In the genomic region with DNA sequence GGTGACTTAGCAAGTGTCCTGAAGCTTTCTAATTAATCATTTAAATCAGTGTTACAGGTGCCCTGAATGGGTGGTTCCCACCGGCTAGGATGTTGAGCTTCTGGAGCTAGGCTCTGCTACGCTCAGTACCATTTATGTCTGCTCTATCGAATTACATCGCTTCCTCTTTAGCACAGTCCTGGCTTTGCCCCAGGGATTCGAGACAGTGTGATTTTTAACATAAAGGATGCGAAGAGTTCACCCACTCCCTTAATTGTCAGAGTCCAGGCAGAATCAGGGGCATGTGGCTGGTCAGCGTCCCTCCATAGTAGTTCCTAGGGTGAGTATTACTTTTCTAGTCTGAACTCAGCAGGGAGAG, we compare ENCODE assay signal across 8 mouse cellular contexts. TPM values are rescaled to one million over a fixed set of nuclear protein-coding genes. Genes with fewer than 3 reads are reported as not detected.
A peak's percentile ranks its signal among the peaks of the same experiment; 100 is the strongest.
DNase-seq lines count a peak whose midpoint lies in the region; ATAC-seq and TF ChIP-seq lines count a peak whose summit lies in the region.
"Had no signal": no experiment of that assay in that cellular context is flagged by ENCODE, and none has a peak within 500 bp of the region (broad histone marks: within the 10 kb centered on the region; RNA-seq: fewer than 3 reads in every experiment).

No protein-coding gene starts in this region.

- no peak for DNase-seq in lung, adult 2 months
- no peak for DNase-seq in left cerebral cortex, adult 11 months (ENCODE audit: low spot score)
- no peak for DNase-seq in layer of hippocampus, postnatal 36 days

- H3K36me3 ChIP-seq in lung, embryonic 15.5 days, result no peaks in the 10 kb centered on the region
- H3K36me3 ChIP-seq in forebrain, embryonic 16.5 days (ENCODE audit: control insufficient read depth, insufficient read depth), result no peaks in the 10 kb centered on the region
- H3K36me3 ChIP-seq in limb, embryonic 15.5 days, result no peaks in the 10 kb centered on the region

- no peak overlapping the region for H3K27ac ChIP-seq in lung, embryonic 15.5 days
- no peak overlapping the region for H3K27ac ChIP-seq in forebrain, embryonic 16.5 days (ENCODE audit: low read length)
- H3K27ac ChIP-seq in limb, embryonic 15.5 days, result no peak overlapping the region
- H3K27ac ChIP-seq in olfactory bulb, adult 2 months (ENCODE audit: insufficient read depth, low read depth, low read length), result peak overlapping the region; percentile 80; the same call in 1 of the 2 replicates

- H3K27me3 ChIP-seq in lung, embryonic 15.5 days, result no peaks in the 10 kb centered on the region; the same call in 1 of the 2 replicates
- H3K27me3 ChIP-seq in forebrain, embryonic 16.5 days (replicated peaks; ENCODE audit: control insufficient read depth, insufficient read depth, low read length), result no peaks in the 10 kb centered on the region
- H3K27me3 ChIP-seq in limb, embryonic 15.5 days, result no peaks in the 10 kb centered on the region

- no peak for ATAC-seq in lung, embryonic 15.5 days (ENCODE audit: borderline replicate concordance, extremely low read depth, low FRiP score, low TSS enrichment)
- no peak for ATAC-seq in forebrain, embryonic 16.5 days
- ATAC-seq in limb, embryonic 15.5 days (ENCODE audit: insufficient number of reproducible peaks, low FRiP score, low TSS enrichment, low read depth), result no peak
- ATAC-seq: activated CD4-positive, CD25-positive, alpha-beta regulatory T cell, adult 4 months had no signal

- 30% methylated on average over 7 of the region's 7 CpGs for WGBS in lung, embryonic 15.5 days
- WGBS in lung, adult 2 months, result 23% methylated on average over 7 of the region's 7 CpGs
- 18% methylated on average over 7 of the region's 7 CpGs for WGBS in forebrain, embryonic 16.5 days
- 7% methylated on average over 7 of the region's 7 CpGs for WGBS in limb, embryonic 15.5 days
- WGBS in olfactory bulb, adult 2 months, result 16% methylated on average over 7 of the region's 7 CpGs

- no peak for TF ChIP-seq CTCF in lung, adult 2 months (IDR thresholded peaks at IDR 0.05; ENCODE audit: insufficient read depth, low read length)
- TF ChIP-seq CTCF in olfactory bulb, adult 2 months (IDR thresholded peaks at IDR 0.05; ENCODE audit: insufficient read depth, low read depth, low read length), result no peak

- peaks cover 9% of the 10 kb centered on the region; the same call in 1 of the 2 replicates for H3K4me1 ChIP-seq in lung, embryonic 15.5 days
- H3K4me1 ChIP-seq in lung, adult 2 months (ENCODE audit: control insufficient read depth, insufficient read depth, low read length), result no peaks in the 10 kb centered on the region
- peaks cover 23% of the 10 kb centered on the region for H3K4me1 ChIP-seq in forebrain, embryonic 16.5 days (replicated peaks; ENCODE audit: control insufficient read depth, insufficient read depth, low read length)
- peaks cover 18% of the 10 kb centered on the region for H3K4me1 ChIP-seq in limb, embryonic 15.5 days
- H3K4me1 ChIP-seq in olfactory bulb, adult 2 months (ENCODE audit: control insufficient read depth, insufficient read depth, low read length), result peaks cover 22% of the 10 kb centered on the region

- H3K9ac ChIP-seq in lung, embryonic 15.5 days, result no peak overlapping the region
- H3K9ac ChIP-seq in forebrain, embryonic 16.5 days (replicated peaks; ENCODE audit: low read depth, low read length), result no peak overlapping the region
- H3K9ac ChIP-seq in limb, embryonic 15.5 days, result no peak overlapping the region

- no peaks in the 10 kb centered on the region for H3K9me3 ChIP-seq in lung, embryonic 15.5 days
- no peaks in the 10 kb centered on the region for H3K9me3 ChIP-seq in forebrain, embryonic 16.5 days (ENCODE audit: control insufficient read depth, low read length)
- no peaks in the 10 kb centered on the region for H3K9me3 ChIP-seq in limb, embryonic 15.5 days

- H3K4me3 ChIP-seq in lung, embryonic 15.5 days, result 0 out of 2 replicates have a peak overlapping the region, but pooled peaks have one; percentile 1
- H3K4me3 ChIP-seq in lung, adult 2 months (replicated peaks; ENCODE audit: extremely low read depth, low read depth, low read length), result no peak overlapping the region
- no peak overlapping the region for H3K4me3 ChIP-seq in forebrain, embryonic 16.5 days (replicated peaks; ENCODE audit: low read length)
- H3K4me3 ChIP-seq in limb, embryonic 15.5 days, result peak overlapping the region; percentile 18; the same call in 1 of the 2 replicates
- no peak overlapping the region for H3K4me3 ChIP-seq in olfactory bulb, adult 2 months (ENCODE audit: insufficient read depth, low read depth, low read length)

- no peak for TF ChIP-seq POLR2A in lung, adult 2 months (IDR thresholded peaks at IDR 0.05; ENCODE audit: borderline replicate concordance, extremely low read depth, low read depth, low read length)
- no peak for TF ChIP-seq POLR2A in olfactory bulb, adult 2 months (IDR thresholded peaks at IDR 0.05; ENCODE audit: insufficient read depth, low read depth, low read length)

- H3K4me2 ChIP-seq in lung, embryonic 15.5 days, result peak overlapping the region; percentile 34
- peak overlapping the region; percentile 36 for H3K4me2 ChIP-seq in forebrain, embryonic 16.5 days (ENCODE audit: low read length)
- H3K4me2 ChIP-seq in limb, embryonic 15.5 days, result peak overlapping the region; percentile 42

RNA-seq across cellular contexts. Expression of gene Khdrbs1, which starts 29.2 kb away (rescaled TPM):
- 125 and 126 TPM in 2 replicates for polyA plus RNA-seq in lung, embryonic 15.5 days (2015; fragmentation: Nextera tagmentation; extraction: Ambion mirVana)
- polyA plus RNA-seq in lung, adult 2 months (2012; rRNA removed), result 34.8 and 44.5 TPM in 2 replicates
- 160 and 179 TPM in 2 replicates for polyA plus RNA-seq in forebrain, embryonic 16.5 days (2015; fragmentation: Nextera tagmentation; extraction: Ambion mirVana)
- 79.2 and 95.9 TPM in 2 replicates for polyA plus RNA-seq in limb, embryonic 15.5 days (2015; fragmentation: Nextera tagmentation; extraction: Ambion mirVana)
- polyA plus RNA-seq in olfactory bulb, adult 2 months (2012; ENCODE audit: insufficient read depth, insufficient read length, low replicate concordance, missing spikeins), result 153 and 170 TPM in 2 replicates
- total RNA-seq in layer of hippocampus, postnatal 36 days (2021), result 10 to 100 TPM; 88.4 to 90.0 TPM

RNA-seq across cellular contexts. Expression of gene Ptp4a2, which starts 39.7 kb away (rescaled TPM):
- polyA plus RNA-seq in lung, embryonic 15.5 days (2015; fragmentation: Nextera tagmentation; extraction: Ambion mirVana), result 353 and 378 TPM in 2 replicates
- polyA plus RNA-seq in lung, adult 2 months (2012; rRNA removed), result 40.3 and 50.2 TPM in 2 replicates
- polyA plus RNA-seq in forebrain, embryonic 16.5 days (2015; fragmentation: Nextera tagmentation; extraction: Ambion mirVana), result 278 and 316 TPM in 2 replicates
- polyA plus RNA-seq in limb, embryonic 15.5 days (2015; fragmentation: Nextera tagmentation; extraction: Ambion mirVana), result 339 and 355 TPM in 2 replicates
- 96.3 and 259 TPM in 2 replicates for polyA plus RNA-seq in olfactory bulb, adult 2 months (2012; ENCODE audit: insufficient read depth, insufficient read length, low replicate concordance, missing spikeins)
- 100 to 1,000 TPM; 139 to 141 TPM for total RNA-seq in layer of hippocampus, postnatal 36 days (2021)

Comparison
In these comparisons a context has a peak if more than half of its experiments do, and no peak if none do; other contexts are left out.
1. H3K4me3 ChIP-seq: peak in lung, embryonic 15.5 days (single experiment) and limb, embryonic 15.5 days (single experiment); none in lung, adult 2 months (single experiment), forebrain, embryonic 16.5 days (single experiment) and olfactory bulb, adult 2 months (single experiment).
2. Peak in every context shown above with its lines, with median percentiles within 50 percentile points of each other: H3K4me2 ChIP-seq.